Mouse (Mus musculus) spleen, adult 2 months (tissue): ENCODE measurements around the gene Krtap1-3.

Experiments
- CTCF ChIP-seq: fragments of 200-500 bp; IDR thresholded peaks from 2 replicates; pipeline ENCODE4 v1.5.1; 2011; ENCODE audit warnings: mild to moderate bottlenecking, inconsistent platforms; ENCODE audit not compliant: insufficient read depth, insufficient read length, insufficient replicate concordance; ENCODE audit errors: extremely low read depth
- POLR2A ChIP-seq: fragments of 200-500 bp; IDR thresholded peaks from 2 replicates; pipeline ENCODE4 v1.6.1; 2011; ENCODE audit warnings: low read depth, low read length, inconsistent platforms

DNA sequence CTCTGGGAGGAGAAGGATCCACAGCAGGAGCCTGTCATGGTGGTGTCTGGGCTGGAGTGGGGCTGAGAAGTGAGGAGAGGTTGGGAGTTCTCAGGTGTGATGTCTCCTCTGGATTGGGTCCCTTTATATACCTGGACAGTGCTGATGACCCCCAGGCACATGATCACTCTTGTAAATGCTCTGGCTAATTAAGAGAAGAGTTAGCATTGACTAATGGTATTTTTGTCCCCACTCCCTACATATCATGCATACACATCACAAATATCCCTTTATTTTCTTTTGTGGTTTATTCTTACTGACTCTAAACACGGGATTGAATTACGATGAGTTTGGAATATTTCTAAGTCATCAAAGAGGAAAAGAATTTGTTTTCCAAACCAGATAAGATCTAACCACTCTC lies 29.2 kb upstream of the Krtap1-3 start, which contains the start of gene Gm11562:
- no peak for TF ChIP-seq POLR2A
- no peak for TF ChIP-seq CTCF
